Mouse (Mus musculus) MEL (cell line): Measurements from ENCODE around the gene Dnaaf2. TPM values are rescaled to one million over a fixed set of nuclear protein-coding genes. Genes with fewer than 3 reads are reported as not detected.

Experiments
- DNase-seq: peaks from one replicate; pipeline ENCODE4 v3.0.0; 2011; ENCODE audit warnings: low read depth, low spot score
- H3K27ac ChIP-seq: 2 replicates; pipeline ENCODE4 v1.5.1; 2012; ENCODE audit warnings: low read depth, mild to moderate bottlenecking, control low read depth, low read length, moderate library complexity; ENCODE audit not compliant: control insufficient read depth
- H3K27me3 ChIP-seq, 2 experiments: fragments of 150-350 bp in 1 of 2; sonication (generic) in 1 of 2; 2 replicates each; pipeline ENCODE4 v1.6.1; 2012; ENCODE audit warnings: low read length in 2 of 2, mild to moderate bottlenecking in 2 of 2, improper control_type of control experiment in 1 of 2, moderate library complexity in 1 of 2; ENCODE audit not compliant: insufficient read depth in 2 of 2, control insufficient read depth in 1 of 2
- H3K36me3 ChIP-seq, 2 experiments: 2 replicates each; pipeline ENCODE4 v1.6.1; 2012 to 2014; ENCODE audit warnings: low read length in 2 of 2, improper control_type of control experiment in 1 of 2, inconsistent platforms in 1 of 2, mild to moderate bottlenecking in 1 of 2; ENCODE audit not compliant: insufficient read depth in 2 of 2, control insufficient read depth in 1 of 2
- H3K4me1 ChIP-seq, 2 experiments: fragments of 150-350 bp in 1 of 2; sonication (generic) in 1 of 2; 2 replicates each; pipeline ENCODE4 v1.6.1; 2012; ENCODE audit warnings: low read length in 2 of 2, improper control_type of control experiment in 1 of 2, mild to moderate bottlenecking in 1 of 2; ENCODE audit not compliant: insufficient read depth in 2 of 2, control insufficient read depth in 1 of 2
- H3K4me3 ChIP-seq, 2 experiments: fragments of 150-350 bp in 1 of 2; sonication (generic) in 1 of 2; 2 replicates each; pipeline ENCODE4 v1.5.1; 2012; ENCODE audit warnings: low read depth in 2 of 2, low read length in 2 of 2, mild to moderate bottlenecking in 2 of 2, moderate library complexity in 2 of 2, control low read depth in 1 of 2, improper control_type of control experiment in 1 of 2; ENCODE audit not compliant: control insufficient read depth in 1 of 2, insufficient read depth in 1 of 2
- H3K79me2 ChIP-seq: 2 replicates; pipeline ENCODE4 v1.6.1; 2012; ENCODE audit warnings: mild to moderate bottlenecking, low read length, moderate library complexity; ENCODE audit not compliant: control insufficient read depth, poor library complexity, insufficient read depth
- H3K9ac ChIP-seq: 2 replicates; pipeline ENCODE4 v1.6.1; 2012; ENCODE audit warnings: low read depth, mild to moderate bottlenecking, control low read depth, low read length, moderate library complexity; ENCODE audit not compliant: control insufficient read depth, poor library complexity, severe bottlenecking
- H3K9me3 ChIP-seq: fragments of 150-350 bp; sonication (generic); replicated peaks from 2 replicates; pipeline ENCODE4 v1.6.1; 2012; ENCODE audit warnings: mild to moderate bottlenecking, low read length, improper control_type of control experiment, moderate library complexity; ENCODE audit not compliant: insufficient read depth
- CTCF ChIP-seq, 3 experiments: IDR thresholded peaks in 2 of 3; conservative IDR thresholded peaks in 1 of 3; 2 replicates each; pipeline ENCODE4 v1.5.1; 2011 to 2012; ENCODE audit warnings: low read length in 3 of 3, low read depth in 2 of 3, mild to moderate bottlenecking in 2 of 3, improper control_type of control experiment in 1 of 3, inconsistent platforms in 1 of 3, mixed read lengths in 1 of 3, moderate library complexity in 1 of 3; ENCODE audit not compliant: control insufficient read depth in 1 of 3, insufficient read depth in 1 of 3, poor library complexity in 1 of 3, severe bottlenecking in 1 of 3
- ELF1 ChIP-seq: IDR thresholded peaks from 2 replicates; pipeline ENCODE4 v1.6.1; 2014; ENCODE audit warnings: low read depth, mild to moderate bottlenecking, inconsistent platforms, low read length, improper control_type of control experiment, moderate library complexity
- EP300 ChIP-seq, 2 experiments: IDR thresholded peaks; 2 replicates each; pipeline ENCODE4 v1.6.1; 2011; ENCODE audit warnings: improper control_type of control experiment in 2 of 2, low read length in 2 of 2, low read depth in 1 of 2, mild to moderate bottlenecking in 1 of 2
- KAT2A ChIP-seq: conservative IDR thresholded peaks from 2 replicates; pipeline ENCODE4 v1.6.1; 2012; ENCODE audit warnings: low read depth, low read length, improper control_type of control experiment, inconsistent platforms
- MAFK ChIP-seq: IDR thresholded peaks from 2 replicates; pipeline ENCODE4 v1.6.1; 2011; ENCODE audit warnings: low read depth, mild to moderate bottlenecking, low read length, improper control_type of control experiment, borderline replicate concordance
- MAX ChIP-seq: IDR thresholded peaks from 2 replicates; pipeline ENCODE4 v1.6.1; 2011; ENCODE audit warnings: low read length, improper control_type of control experiment
- MEF2A ChIP-seq: IDR thresholded peaks from 2 replicates; pipeline ENCODE4 v1.6.1; 2014; ENCODE audit warnings: low read depth, mild to moderate bottlenecking, inconsistent platforms, low read length, improper control_type of control experiment; ENCODE audit not compliant: poor library complexity, insufficient replicate concordance, severe bottlenecking; ENCODE audit errors: extremely low read depth
- MYC ChIP-seq: IDR thresholded peaks from 2 replicates; pipeline ENCODE4 v1.6.1; 2011; ENCODE audit warnings: low read depth, mild to moderate bottlenecking, low read length, improper control_type of control experiment, moderate library complexity
- RAD21 ChIP-seq: IDR thresholded peaks from 2 replicates; pipeline ENCODE4 v1.6.1; 2011; ENCODE audit warnings: mild to moderate bottlenecking, low read depth, low read length, improper control_type of control experiment
- RCOR1 ChIP-seq: IDR thresholded peaks from 2 replicates; pipeline ENCODE4 v1.6.1; 2012; ENCODE audit warnings: low read depth, mild to moderate bottlenecking, inconsistent platforms, low read length, improper control_type of control experiment
- SIN3A ChIP-seq: IDR thresholded peaks from 2 replicates; pipeline ENCODE4 v1.6.1; 2012; ENCODE audit warnings: low read length, improper control_type of control experiment, inconsistent platforms
- SMC3 ChIP-seq: IDR thresholded peaks from 2 replicates; pipeline ENCODE4 v1.6.1; 2011; ENCODE audit warnings: low read depth, low read length, improper control_type of control experiment
- USF2 ChIP-seq, 2 experiments: IDR thresholded peaks; 2 replicates each; pipeline ENCODE4 v1.6.1; 2011 to 2012; ENCODE audit warnings: improper control_type of control experiment in 2 of 2, low read length in 2 of 2, borderline replicate concordance in 1 of 2, inconsistent platforms in 1 of 2, low read depth in 1 of 2, mild to moderate bottlenecking in 1 of 2; ENCODE audit not compliant: insufficient read depth in 1 of 2
- ZC3H11A ChIP-seq: IDR thresholded peaks from 2 replicates; pipeline ENCODE4 v1.6.1; 2012; ENCODE audit warnings: low read depth, mild to moderate bottlenecking, inconsistent platforms, low read length, improper control_type of control experiment
- ZNF384 ChIP-seq: IDR thresholded peaks from 2 replicates; pipeline ENCODE4 v1.6.1; 2012; ENCODE audit warnings: low read depth, mild to moderate bottlenecking, inconsistent platforms, low read length, improper control_type of control experiment
- polyA plus RNA-seq, 2 experiments: library from polyadenylated mRNA; stranded (reverse) in 1 of 2; unstranded in 1 of 2; fragments of >175 nt in 1 of 2; fragments of >200 nt in 1 of 2; gene quantifications; 2 replicates each; pipeline versions ENCODE4 v1.2.1 to v1.2.4; 2012; ENCODE audit warnings: low replicate concordance in 2 of 2, low read depth in 1 of 2; ENCODE audit not compliant: insufficient read length in 2 of 2, insufficient read depth in 1 of 2, missing spikeins in 1 of 2
- total RNA-seq: library from RNA; depleted of rRNA; stranded (reverse); fragments of 300-350 nt; gene quantifications from 2 replicates; pipeline ENCODE4 v1.2.3, GENCODE M21; 2012

Gene Dnaaf2
- total and polyA plus RNA-seq, 3 experiments, result 5.5 to 10.1 TPM; not detected in 1

DNA sequence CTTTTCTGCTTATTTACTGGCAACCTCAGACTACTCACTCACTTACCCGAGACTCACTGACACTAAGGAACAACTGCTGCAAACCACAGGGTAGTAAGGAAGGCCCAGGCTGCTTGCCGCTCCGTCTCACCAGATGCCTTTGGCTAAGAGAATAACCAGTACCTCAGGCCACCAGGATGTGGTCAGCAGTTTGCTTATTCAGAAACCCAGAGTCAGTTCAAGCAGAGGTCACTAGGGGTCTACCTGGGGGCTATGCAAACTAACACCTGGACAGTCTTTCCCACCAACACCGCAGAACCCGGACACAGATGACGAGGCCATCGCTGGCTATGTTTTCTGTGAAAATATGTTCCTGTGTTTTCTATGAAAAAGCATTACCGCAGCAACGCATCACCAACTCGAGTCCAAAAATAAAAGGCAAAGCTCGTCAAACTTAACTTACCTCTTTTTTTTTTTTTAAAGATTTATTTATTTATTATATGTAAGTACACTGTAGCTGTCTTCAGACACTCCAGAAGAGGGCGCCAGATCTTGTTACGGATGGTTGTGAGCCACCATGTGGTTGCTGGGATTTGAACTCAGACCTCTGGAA, 15.1 kb upstream of the Dnaaf2 start:
- no peak overlapping the region for H3K27ac ChIP-seq
- no peaks in the 10 kb centered on the region for H3K27me3 ChIP-seq
- DNase-seq, result no peak
- no peaks in the 10 kb centered on the region; a peak in 2 of 4 replicates for H3K36me3 ChIP-seq
- H3K4me3 ChIP-seq, result no peak overlapping the region
- H3K9ac ChIP-seq, result no peak overlapping the region
- no peaks in the 10 kb centered on the region for H3K9me3 ChIP-seq
- no peaks in the 10 kb centered on the region for H3K4me1 ChIP-seq
- TF ChIP-seq EP300 (IDR thresholded peaks at IDR 0.05; ENCODE audit: low read depth in 1 of 2, low read length in 2 of 2) (no peak), USF2 (IDR thresholded peaks at IDR 0.05; ENCODE audit: borderline replicate concordance in 1 of 2, insufficient read depth in 1 of 2, low read depth in 1 of 2, low read length in 2 of 2) (no peak), MYC (no peak), ELF1 (no peak), MAX (no peak), SMC3 (peak; percentile 5; the same call in 1 of the 2 replicates), RCOR1 (no peak), SIN3A (no peak), ZC3H11A (no peak), KAT2A (no peak), MAFK (no peak), CTCF (IDR thresholded peaks at IDR 0.05 in 2 of 3, conservative IDR thresholded peaks at IDR 0.05 in 1 of 3; ENCODE audit: control insufficient read depth in 1 of 3, insufficient read depth in 1 of 3, low read depth in 2 of 3, low read length in 3 of 3, poor library complexity in 1 of 3, severe bottlenecking in 1 of 3) (peak in 1 of 3 experiments; percentile 30; a peak in 2 of 6 replicates), RAD21 (no peak), ZNF384 (peak; percentile 47; the same call in 1 of the 2 replicates), MEF2A (no peak)
- H3K79me2 ChIP-seq, result no peaks in the 10 kb centered on the region

DNA sequence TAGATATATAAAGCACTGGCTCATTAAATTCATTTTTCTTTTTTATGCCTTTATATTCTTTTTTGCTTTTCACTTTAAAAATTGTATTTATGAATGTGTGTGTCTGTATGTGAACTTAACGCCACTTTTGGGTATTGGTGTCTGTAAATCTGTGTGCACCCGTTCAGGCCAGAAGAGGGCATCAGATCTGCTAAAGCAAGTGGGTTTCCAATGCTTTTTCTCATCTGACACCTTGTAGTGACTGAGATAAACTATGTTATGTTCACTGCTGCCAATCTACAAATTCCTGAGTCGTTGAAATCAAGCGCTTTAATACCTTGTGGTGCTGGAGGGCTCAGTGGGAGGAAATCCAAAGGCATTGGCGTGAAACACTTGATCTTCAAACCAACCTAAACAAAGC, 12.8 kb upstream of the Dnaaf2 start:
- peak; percentile 48 for DNase-seq
- Histone ChIP-seq H3K27me3 (no peaks in the 10 kb centered on the region), H3K36me3 (no peaks in the 10 kb centered on the region; a peak in 2 of 4 replicates), H3K9ac (no peak overlapping the region), H3K9me3 (no peaks in the 10 kb centered on the region), H3K79me2 (no peaks in the 10 kb centered on the region), H3K4me1 (no peaks in the 10 kb centered on the region), H3K27ac (no peak overlapping the region), H3K4me3 (no peak overlapping the region)
- peak; percentile 60 for TF ChIP-seq SMC3
- TF ChIP-seq ZNF384, result no peak
- peak; percentile 26 to 47 (median 41); a peak in 5 of 6 replicates for TF ChIP-seq CTCF (IDR thresholded peaks at IDR 0.05 in 2 of 3, conservative IDR thresholded peaks at IDR 0.05 in 1 of 3; ENCODE audit: control insufficient read depth in 1 of 3, insufficient read depth in 1 of 3, low read depth in 2 of 3, low read length in 3 of 3, poor library complexity in 1 of 3, severe bottlenecking in 1 of 3)
- no peak for TF ChIP-seq EP300 (IDR thresholded peaks at IDR 0.05; ENCODE audit: low read depth in 1 of 2, low read length in 2 of 2)
- TF ChIP-seq RAD21, result peak; percentile 25
